Mouse (Mus musculus) thymus, adult 18-20 months (tissue): ENCODE data around the gene Cplane1.
"Not testable (repeated sequence)": the region's sequence is repeated elsewhere in the genome, so short reads cannot be mapped to it uniquely, and the experiment has no call there.

ENCODE experiments used
- DNase-seq, 2 experiments: peaks; one replicate each; pipeline ENCODE4 v3.0.0; 2022; ENCODE audit warnings: mixed read lengths in 2 of 2

Cplane1 gene

DNA sequence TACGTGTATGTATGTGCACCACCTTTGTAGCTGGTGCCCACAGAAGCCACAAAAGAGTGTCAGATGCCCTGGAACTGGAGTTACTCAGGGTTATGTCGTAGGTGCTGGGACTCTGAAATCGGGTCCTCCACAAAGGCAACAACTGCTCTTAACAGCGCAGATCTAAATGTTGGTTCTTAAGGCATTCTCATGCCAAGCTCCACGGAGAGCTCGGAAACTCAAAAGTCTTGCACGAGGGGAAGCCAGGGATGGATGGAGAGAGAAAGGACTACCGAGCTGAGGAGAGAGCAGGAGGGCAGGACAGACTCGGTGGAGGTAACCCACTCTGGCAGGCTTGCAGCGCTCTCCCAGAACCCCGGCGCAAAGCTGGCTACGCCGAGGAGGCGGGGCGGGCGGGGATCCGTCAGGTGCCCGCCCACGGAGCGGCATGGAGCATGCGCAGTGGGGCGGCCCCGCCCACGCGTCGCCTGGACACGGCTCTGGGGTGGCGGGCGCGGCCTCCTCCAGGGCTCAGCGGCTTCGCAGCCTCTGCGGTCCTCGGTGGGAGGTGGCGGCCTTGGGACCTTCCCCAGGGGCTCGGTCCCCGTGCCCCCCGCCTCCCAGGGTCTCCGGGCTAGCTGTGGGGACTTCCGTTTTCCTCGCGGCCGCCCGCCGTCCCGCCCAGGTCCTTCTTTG is at the start of gene Cplane1:
Gene Cplane1 (plus strand): TSS at position 516 of the 675 bp plus-strand sequence.
- peak; percentile 83 to 87 for DNase-seq

- no peak for DNase-seq
Observed at GRCm38 (mm10) chr15:8129281-8129680, 39.6 kb upstream of the Cplane1 start.

GRCm38 (mm10) chr15:8131268-8131667 is 37.6 kb upstream of the Cplane1 start:
- no peak for DNase-seq

DNA sequence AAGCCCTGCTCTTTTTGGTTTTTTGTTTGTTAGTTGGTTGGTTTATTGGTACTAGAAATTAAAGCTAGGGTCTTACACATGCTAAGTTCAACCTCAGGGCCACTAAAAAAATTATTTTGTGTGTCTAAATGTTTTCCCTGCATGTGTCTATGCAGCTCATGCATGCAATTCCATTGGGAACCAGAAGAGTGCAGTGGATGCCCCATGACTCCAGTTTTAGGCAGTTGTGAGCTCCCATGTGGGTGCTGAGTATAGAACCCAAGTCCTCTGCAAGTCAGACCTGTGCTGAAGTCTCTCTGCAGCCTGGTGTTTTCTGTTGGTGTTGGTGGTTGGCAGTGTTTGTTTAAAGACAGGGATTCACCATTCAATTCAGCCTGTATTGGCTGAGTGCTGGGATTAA is 37.1 kb upstream of the Cplane1 start:
- no peak for DNase-seq

GRCm38 (mm10) chr15:8135606-8136005 is 33.3 kb upstream of the Cplane1 start:
- DNase-seq = no peak

DNA sequence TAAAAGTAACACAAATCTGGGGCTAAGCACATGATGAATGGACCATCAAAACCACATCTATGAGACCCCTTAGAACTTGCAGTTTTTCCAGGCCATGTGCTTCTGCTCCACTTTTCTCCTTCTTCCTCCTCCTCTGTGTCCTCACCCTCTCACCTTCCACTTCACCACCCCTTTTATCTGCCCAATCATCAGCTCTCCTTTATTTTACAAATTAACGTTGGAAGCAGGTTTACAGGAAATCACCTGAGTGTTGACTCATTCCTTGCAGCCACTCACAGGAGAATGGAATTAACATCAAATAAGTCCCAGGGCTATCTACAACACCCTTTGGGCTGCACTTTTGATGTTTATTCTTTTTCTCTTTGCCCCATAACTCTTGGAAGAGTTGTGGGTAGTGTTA is 7.1 kb upstream of the Cplane1 start:
- DNase-seq = no peak

GRCm38 (mm10) chr15:8169266-8169746 is 400 bp downstream of the Cplane1 start:
- no peak for DNase-seq

DNA sequence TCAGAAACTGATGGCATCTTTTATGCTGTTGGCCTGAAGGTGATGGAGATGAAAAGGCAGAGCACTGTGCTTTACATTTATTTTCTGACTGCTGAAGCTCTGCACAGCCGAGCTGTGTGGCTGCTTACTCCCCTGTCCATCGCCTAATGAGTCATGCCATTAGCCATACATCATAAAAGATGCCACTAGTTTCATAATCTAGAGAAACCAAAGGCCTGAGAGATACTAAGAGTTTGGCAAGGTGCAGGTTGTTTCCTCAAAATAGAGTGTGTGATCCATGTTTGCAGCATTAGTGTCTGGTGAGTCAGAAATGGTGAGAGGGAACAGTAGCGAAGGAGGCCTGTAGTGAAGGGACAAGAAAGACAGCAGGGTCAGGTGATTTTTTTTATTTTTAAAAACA is 20.7 kb downstream of the Cplane1 start:
- no peak for DNase-seq

DNA sequence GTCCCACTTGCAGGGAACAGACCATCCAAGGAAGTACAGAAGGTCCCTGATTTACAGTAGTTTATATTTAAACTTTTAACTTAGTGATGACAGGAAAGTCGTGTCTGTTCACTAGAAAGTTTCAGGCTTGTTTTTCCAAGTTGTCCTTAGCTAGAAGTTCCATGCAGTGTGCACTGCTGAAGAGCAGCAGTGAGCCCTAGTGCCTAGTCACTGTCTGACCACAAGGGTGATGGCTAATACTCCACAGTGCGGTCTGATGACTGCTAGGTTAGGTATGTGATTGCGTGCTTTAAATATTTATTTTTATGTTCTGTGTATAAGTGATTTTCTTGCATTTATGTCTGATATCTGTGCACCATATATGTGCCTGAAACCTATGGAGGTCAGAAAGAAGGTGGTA is 21.5 kb downstream of the Cplane1 start:
- no peak for DNase-seq

DNA sequence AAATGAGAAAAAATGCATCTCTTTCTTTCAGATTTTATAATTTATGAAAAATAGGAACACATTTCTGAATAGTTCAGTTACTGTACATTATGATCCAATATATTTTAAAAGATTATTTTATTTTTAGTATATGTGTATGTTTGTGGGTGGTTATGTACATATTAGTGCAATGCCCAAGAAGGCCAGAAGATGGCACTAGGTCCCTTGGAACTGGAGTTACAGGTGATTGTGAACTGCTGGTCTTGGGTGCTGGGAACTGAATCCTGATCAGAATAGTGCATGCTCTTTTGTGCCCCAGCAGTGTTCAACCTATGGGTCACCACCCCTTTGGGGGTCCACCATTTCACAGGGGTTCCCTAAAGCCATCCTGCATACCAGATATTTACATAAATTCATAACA is 31.4 kb downstream of the Cplane1 start:
- DNase-seq = no peak

- no peak for DNase-seq
Observed at GRCm38 (mm10) chr15:8208362-8208761, 39.5 kb downstream of the Cplane1 start.

DNA sequence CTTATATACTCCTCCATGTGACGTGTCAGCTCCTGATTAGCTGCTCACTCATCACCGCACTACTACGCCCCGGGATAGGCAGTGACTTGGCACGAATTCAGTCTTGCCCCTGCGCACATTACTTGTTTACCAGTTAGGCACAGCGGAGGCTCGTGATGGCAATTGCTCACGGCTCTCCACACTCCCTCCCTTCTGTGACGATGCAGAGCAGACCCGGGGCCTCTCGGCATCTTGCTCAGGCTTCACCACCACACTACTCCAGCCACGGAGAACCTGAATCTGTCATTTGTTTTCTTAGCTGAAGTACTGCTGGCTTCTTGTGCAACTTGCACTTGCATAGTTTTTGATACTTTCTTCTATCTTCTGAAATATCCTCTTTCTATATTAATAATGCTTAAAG is 45.9 kb downstream of the Cplane1 start:
- DNase-seq = no peak

GRCm38 (mm10) chr15:8234167-8234566 is 65.3 kb downstream of the Cplane1 start:
- DNase-seq = not testable (repeated sequence)

- DNase-seq = no peak
Observed at GRCm38 (mm10) chr15:8265946-8266345, 97.0 kb downstream of the Cplane1 start.

DNA sequence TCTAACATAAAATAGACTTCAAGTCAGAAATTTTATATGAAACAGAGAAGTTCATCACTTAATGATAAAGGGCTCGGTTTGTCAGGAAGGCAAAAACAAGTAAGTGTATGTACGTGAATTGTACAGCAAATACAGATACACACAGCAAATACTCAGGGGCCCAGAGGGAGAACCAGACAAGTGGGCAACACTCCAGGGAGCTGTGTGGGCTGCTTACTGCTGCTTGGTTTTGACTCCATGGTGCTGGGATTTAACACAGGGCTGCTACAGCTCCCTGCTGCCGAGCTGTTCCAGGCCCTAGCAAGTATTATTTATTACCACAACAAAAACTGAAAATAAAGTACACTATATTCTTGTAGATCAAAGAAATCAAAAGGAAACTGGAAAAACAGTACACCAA is 98.3 kb downstream of the Cplane1 start:
- no peak for DNase-seq

DNA sequence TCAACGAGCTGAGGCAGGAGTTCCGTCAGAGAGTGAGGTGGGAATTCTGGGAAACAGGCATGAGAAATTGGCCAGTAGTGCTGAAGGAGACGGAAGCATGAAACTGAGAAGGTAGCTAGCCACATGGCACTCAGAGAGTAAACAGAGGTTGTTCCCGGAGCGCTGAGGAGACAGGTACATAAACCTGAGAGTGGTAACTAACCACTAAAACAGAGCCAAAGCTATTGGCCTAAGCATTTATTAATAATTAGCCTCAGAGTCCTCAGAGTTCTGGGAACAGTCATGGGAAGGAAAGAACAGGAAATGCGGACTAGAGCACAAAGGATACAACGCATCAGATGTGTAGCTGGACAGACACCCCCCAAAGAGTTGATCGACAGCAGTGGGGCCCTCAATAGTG is 99.3 kb downstream of the Cplane1 start:
- DNase-seq = no peak

GRCm38 (mm10) chr15:8271952-8272351 is 103.0 kb downstream of the Cplane1 start:
- no peak for DNase-seq

DNA sequence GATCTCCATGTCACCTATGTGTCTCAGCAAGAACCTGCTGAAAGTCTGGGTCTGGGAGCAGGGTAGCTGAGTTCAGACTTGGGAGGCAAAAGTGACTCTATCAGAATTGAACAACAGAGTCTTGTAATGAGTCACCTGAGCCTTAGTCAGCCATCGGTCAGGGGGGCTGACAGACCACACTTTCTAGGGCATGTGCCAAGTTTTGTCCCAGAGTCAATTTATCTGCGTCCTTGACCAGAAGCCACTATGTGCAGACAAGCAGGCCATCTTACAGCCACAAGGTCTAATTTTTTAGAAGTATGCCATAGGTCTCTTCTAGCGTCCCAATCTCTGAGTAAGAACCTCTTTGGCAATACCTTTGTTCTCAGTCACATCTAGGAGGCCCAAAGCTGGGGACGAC is 109.0 kb downstream of the Cplane1 start:
- DNase-seq = not testable (repeated sequence)

GRCm38 (mm10) chr15:8279320-8279779 is 110.4 kb downstream of the Cplane1 start:
- DNase-seq = peak; percentile 26 to 27

GRCm38 (mm10) chr15:8279929-8280610 is 111.2 kb downstream of the Cplane1 start:
- DNase-seq = no peak

DNA sequence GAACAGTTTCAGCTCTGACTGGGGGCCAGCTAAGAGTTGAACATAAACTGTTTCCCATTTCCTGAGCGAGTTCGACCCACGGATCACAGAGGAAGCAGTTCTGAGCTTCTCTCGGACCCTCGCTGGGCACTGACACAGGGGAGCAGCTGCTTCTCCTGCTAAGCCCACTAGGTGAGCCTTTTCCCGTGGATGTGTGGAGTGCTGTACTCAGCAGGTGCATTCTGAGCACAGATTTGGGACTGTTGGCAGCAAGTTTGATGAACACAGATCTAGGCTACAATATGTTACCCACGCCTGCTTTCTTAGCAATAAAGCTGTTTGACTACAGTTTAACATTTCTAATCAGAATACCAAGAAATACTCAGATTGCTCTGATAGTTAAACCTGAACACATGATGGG is 112.8 kb downstream of the Cplane1 start:
- no peak for DNase-seq

- no peak for DNase-seq
Observed at GRCm38 (mm10) chr15:8282155-8282554, 113.2 kb downstream of the Cplane1 start.

- DNase-seq = no peak
Observed at GRCm38 (mm10) chr15:8291251-8291650, 122.3 kb downstream of the Cplane1 start.

DNA sequence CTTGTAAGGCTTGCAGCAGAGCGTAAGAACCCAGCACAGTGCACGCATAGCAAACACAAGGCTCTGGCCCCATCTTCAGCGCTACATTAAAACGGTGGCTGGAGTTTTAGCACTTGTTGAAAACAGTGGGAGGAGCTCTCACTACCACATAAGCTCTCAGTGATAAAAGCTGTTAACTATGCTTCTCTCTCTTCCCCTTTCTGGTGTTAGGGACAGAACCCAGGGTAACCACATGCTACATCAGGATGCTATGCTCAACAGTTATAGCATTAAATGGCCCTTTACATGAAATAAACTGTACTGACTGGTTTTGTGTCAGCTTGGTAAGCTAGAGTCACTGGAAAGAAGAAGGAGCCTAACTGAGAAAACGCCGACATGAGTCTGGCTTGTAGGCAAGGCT is 125.2 kb downstream of the Cplane1 start:
- no peak for DNase-seq
